17 mouse cellular contexts compared by ENCODE assay signal in genomic region chr5:143639329-143639728, GRCm38 (mm10). TPM values are rescaled to one million over a fixed set of nuclear protein-coding genes. Genes with fewer than 3 reads are reported as not detected.
DNase-seq lines count a peak whose midpoint lies in the region; ATAC-seq and TF ChIP-seq lines count a peak whose summit lies in the region.
"Had no signal": no experiment of that assay in that cellular context is flagged by ENCODE, and none has a peak within 500 bp of the region (broad histone marks: within the 10 kb centered on the region; RNA-seq: fewer than 3 reads in every experiment).

No protein-coding gene starts in this region.

- 61% methylated on average over 4 of the region's 4 CpGs for WGBS in liver, embryonic 11.5 days
- WGBS in embryonic facial prominence, embryonic 14.5 days: 84% methylated on average over 4 of the region's 4 CpGs
- WGBS in liver, embryonic 13.5 days (ENCODE audit: insufficient replicate concordance): 34% methylated on average over 4 of the region's 4 CpGs
- WGBS in stomach, postnatal 0 days: 95% methylated on average over 4 of the region's 4 CpGs

- no peak overlapping the region for H3K4me3 ChIP-seq in liver, embryonic 11.5 days (ENCODE audit: low read depth, low read length)
- H3K4me3 ChIP-seq in embryonic facial prominence, embryonic 14.5 days (ENCODE audit: low read depth, low read length): no peak overlapping the region
- no peak overlapping the region for H3K4me3 ChIP-seq in liver, embryonic 13.5 days (replicated peaks)
- H3K4me3 ChIP-seq in stomach, postnatal 0 days (ENCODE audit: low read depth, low read length): no peak overlapping the region
- H3K4me3 ChIP-seq: heart, embryonic 10.5 days; midbrain, embryonic 13.5 days had no signal

- no peaks in the 10 kb centered on the region for H3K36me3 ChIP-seq in liver, embryonic 11.5 days (ENCODE audit: control insufficient read depth, insufficient read depth, low read length)
- H3K36me3 ChIP-seq in embryonic facial prominence, embryonic 14.5 days (ENCODE audit: control insufficient read depth, insufficient read depth, low read length): no peaks in the 10 kb centered on the region
- no peaks in the 10 kb centered on the region for H3K36me3 ChIP-seq in liver, embryonic 13.5 days
- H3K36me3 ChIP-seq in stomach, postnatal 0 days (ENCODE audit: control insufficient read depth, insufficient read depth, low read length): no peaks in the 10 kb centered on the region
- H3K36me3 ChIP-seq: heart, embryonic 10.5 days; midbrain, embryonic 13.5 days had no signal

- H3K27me3 ChIP-seq in liver, embryonic 11.5 days (replicated peaks; ENCODE audit: control insufficient read depth, insufficient read depth, low read length): no peaks in the 10 kb centered on the region
- no peaks in the 10 kb centered on the region for H3K27me3 ChIP-seq in embryonic facial prominence, embryonic 14.5 days (replicated peaks; ENCODE audit: control insufficient read depth, insufficient read depth, low read length)
- H3K27me3 ChIP-seq in liver, embryonic 13.5 days: no peaks in the 10 kb centered on the region
- H3K27me3 ChIP-seq in stomach, postnatal 0 days (ENCODE audit: control insufficient read depth, insufficient read depth, low read length): no peaks in the 10 kb centered on the region
- H3K27me3 ChIP-seq: midbrain, embryonic 13.5 days had no signal

- peak overlapping the region; percentile 97 for H3K27ac ChIP-seq in liver, embryonic 11.5 days (ENCODE audit: low read depth, low read length)
- H3K27ac ChIP-seq in embryonic facial prominence, embryonic 14.5 days (replicated peaks; ENCODE audit: low read depth, low read length): peak overlapping the region; percentile 4; the same call in 1 of the 2 replicates
- H3K27ac ChIP-seq in liver, embryonic 13.5 days: peak overlapping the region; percentile 92
- no peak overlapping the region for H3K27ac ChIP-seq in stomach, postnatal 0 days (replicated peaks)
- H3K27ac ChIP-seq: heart, embryonic 10.5 days; midbrain, embryonic 13.5 days had no signal

- H3K4me2 ChIP-seq in liver, embryonic 11.5 days: peak overlapping the region; percentile 52
- no peak overlapping the region for H3K4me2 ChIP-seq in embryonic facial prominence, embryonic 14.5 days (ENCODE audit: low read depth, low read length)
- H3K4me2 ChIP-seq in liver, embryonic 13.5 days: peak overlapping the region; percentile 54
- H3K4me2 ChIP-seq in stomach, postnatal 0 days (replicated peaks; ENCODE audit: low read depth): no peak overlapping the region
- H3K4me2 ChIP-seq: midbrain, embryonic 13.5 days had no signal

- peak overlapping the region; percentile 55; the same call in 1 of the 2 replicates for H3K9ac ChIP-seq in liver, embryonic 11.5 days (ENCODE audit: low read depth, low read length)
- H3K9ac ChIP-seq in embryonic facial prominence, embryonic 14.5 days (ENCODE audit: low read depth, low read length): no peak overlapping the region
- peak overlapping the region; percentile 63 for H3K9ac ChIP-seq in liver, embryonic 13.5 days
- no peak overlapping the region for H3K9ac ChIP-seq in stomach, postnatal 0 days (ENCODE audit: low read length)
- H3K9ac ChIP-seq: midbrain, embryonic 13.5 days had no signal

- peak; percentile 29 for ATAC-seq in liver, embryonic 11.5 days (replicated peaks; ENCODE audit: low FRiP score)
- no peak for ATAC-seq in embryonic facial prominence, embryonic 14.5 days (ENCODE audit: low read depth)
- peak; percentile 45 for ATAC-seq in liver, embryonic 13.5 days (ENCODE audit: low read depth)
- ATAC-seq in stomach, postnatal 0 days (ENCODE audit: low FRiP score, low TSS enrichment): no peak
- ATAC-seq: hindbrain, embryonic 16.5 days; intestine, postnatal 0 days; midbrain, embryonic 13.5 days had no signal

- DNase-seq in liver, embryonic 11.5 days (ENCODE audit: low spot score): no peak
- no peak for DNase-seq in liver
- DNase-seq in embryonic facial prominence, embryonic 14.5 days (ENCODE audit: low spot score): no peak
- DNase-seq in liver, embryonic 13.5 days: no peak
- no peak for DNase-seq in stomach, postnatal 0 days (ENCODE audit: low spot score)
- DNase-seq in B cell, adult 2 months: no peak
- DNase-seq in thymus, postnatal 36 days: no peak
- DNase-seq: cerebellum, adult 9-11 months; gastrocnemius, postnatal 25 days; heart, postnatal 14 days; kidney, postnatal 14 days; layer of hippocampus, adult 9-11 months; retina, postnatal 1 day had no signal

- H3K4me1 ChIP-seq in liver, embryonic 11.5 days (replicated peaks; ENCODE audit: control insufficient read depth, insufficient read depth, low read length): peaks cover 73% of the 10 kb centered on the region
- H3K4me1 ChIP-seq in embryonic facial prominence, embryonic 14.5 days (ENCODE audit: control insufficient read depth, insufficient read depth, low read length): peaks cover 79% of the 10 kb centered on the region
- H3K4me1 ChIP-seq in liver, embryonic 13.5 days (replicated peaks): peaks cover 98% of the 10 kb centered on the region
- peaks cover 16% of the 10 kb centered on the region; the same call in 1 of the 2 replicates for H3K4me1 ChIP-seq in stomach, postnatal 0 days (replicated peaks; ENCODE audit: control insufficient read depth, insufficient read depth)

- TF ChIP-seq CTCF in stomach, postnatal 0 days (IDR thresholded peaks at IDR 0.05; ENCODE audit: low read depth): no peak

- no peaks in the 10 kb centered on the region for H3K9me3 ChIP-seq in liver, embryonic 11.5 days (ENCODE audit: control insufficient read depth, low read length)
- no peaks in the 10 kb centered on the region for H3K9me3 ChIP-seq in embryonic facial prominence, embryonic 14.5 days (ENCODE audit: control insufficient read depth, low read length)
- H3K9me3 ChIP-seq in liver, embryonic 13.5 days (replicated peaks): no peaks in the 10 kb centered on the region
- H3K9me3 ChIP-seq in stomach, postnatal 0 days (ENCODE audit: control insufficient read depth, low read length): no peaks in the 10 kb centered on the region
- H3K9me3 ChIP-seq: heart, embryonic 10.5 days; midbrain, embryonic 13.5 days had no signal

- TF ChIP-seq EP300 in stomach, postnatal 0 days (optimal IDR thresholded peaks at IDR 0.05): no peak

RNA-seq across cellular contexts. Expression of gene Cyth3, which starts 17.1 kb away (rescaled TPM):
- polyA plus RNA-seq in liver, embryonic 11.5 days (2014; fragmentation: Nextera tagmentation; extraction: Ambion mirVana): 62.8 and 64.5 TPM in 2 replicates
- polyA plus RNA-seq in embryonic facial prominence, embryonic 14.5 days (2014; fragmentation: Nextera tagmentation; extraction: Ambion mirVana): 52.0 and 61.2 TPM in 2 replicates
- polyA plus RNA-seq in liver, embryonic 13.5 days (2015; fragmentation: Nextera tagmentation; extraction: Ambion mirVana): 35.0 and 42.2 TPM in 2 replicates
- 32.7 and 34.6 TPM in 2 replicates for polyA plus RNA-seq in stomach, postnatal 0 days (2015; fragmentation: Nextera tagmentation; extraction: Ambion mirVana)

Comparison
In these comparisons a context has a peak if more than half of its experiments do, and no peak if none do; other contexts are left out.
1. ATAC-seq: peak in liver, embryonic 11.5 days (single experiment) and liver, embryonic 13.5 days (single experiment); none in embryonic facial prominence, embryonic 14.5 days (single experiment) and stomach, postnatal 0 days (single experiment).
2. H3K4me2 ChIP-seq: peak in liver, embryonic 11.5 days (single experiment) and liver, embryonic 13.5 days (single experiment); none in embryonic facial prominence, embryonic 14.5 days (single experiment) and stomach, postnatal 0 days (single experiment).
3. H3K9ac ChIP-seq: peak in liver, embryonic 11.5 days (single experiment) and liver, embryonic 13.5 days (single experiment); none in embryonic facial prominence, embryonic 14.5 days (single experiment) and stomach, postnatal 0 days (single experiment).